Comparison of ENCODE assay signal across 8 mouse cellular contexts in genomic region chr17:47140969-47141842, GRCm38 (mm10).
A peak's percentile ranks its signal among the peaks of the same experiment; 100 is the strongest.
DNase-seq lines count a peak whose midpoint lies in the region; ATAC-seq and TF ChIP-seq lines count a peak whose summit lies in the region.

No protein-coding gene starts in this region.

- TF ChIP-seq EP300 in stomach, postnatal 0 days (optimal IDR thresholded peaks at IDR 0.05), result no peak

- peak; percentile 74 for ATAC-seq in limb, embryonic 14.5 days (ENCODE audit: low FRiP score, low read depth)
- peak; percentile 58 for ATAC-seq in midbrain, postnatal 0 days (ENCODE audit: low FRiP score)
- peak; percentile 47 for ATAC-seq in stomach, postnatal 0 days (ENCODE audit: low FRiP score, low TSS enrichment)

- DNase-seq in spleen, adult 2 months (ENCODE audit: low read depth in 1 of 2, low spot score in 2 of 2), result peak in 1 of 2 experiments; percentile 11
- DNase-seq in spleen, postnatal 14 days (ENCODE audit: low spot score in 2 of 2), result no peak
- DNase-seq in embryo, embryonic 11.5 days (ENCODE audit: low read depth, low spot score), result peak; percentile 71
- DNase-seq in heart, adult 18-20 months, result peak; percentile 69
- DNase-seq in kidney, adult 2 months, result peak; percentile 66
- peak; percentile 82 for DNase-seq in limb, embryonic 14.5 days (ENCODE audit: low spot score)
- peak; percentile 77 for DNase-seq in midbrain, postnatal 0 days (ENCODE audit: low spot score)
- peak; percentile 75 for DNase-seq in stomach, postnatal 0 days (ENCODE audit: low spot score)

- H3K4me3 ChIP-seq in spleen, adult 2 months (ENCODE audit: extremely low read depth, insufficient read depth, insufficient read length), result peak overlapping the region; percentile 70
- peak overlapping the region; percentile 62 for H3K4me3 ChIP-seq in kidney, adult 2 months (ENCODE audit: insufficient read depth, low read depth, low read length)
- peak overlapping the region; percentile 63 for H3K4me3 ChIP-seq in limb, embryonic 14.5 days (replicated peaks; ENCODE audit: low read length)
- H3K4me3 ChIP-seq in midbrain, postnatal 0 days (ENCODE audit: low read depth, low read length), result peak overlapping the region; percentile 70
- H3K4me3 ChIP-seq in stomach, postnatal 0 days (ENCODE audit: low read depth, low read length), result peak overlapping the region; percentile 63

- no peak for TF ChIP-seq CTCF in spleen, adult 2 months (IDR thresholded peaks at IDR 0.05; ENCODE audit: extremely low read depth, insufficient read depth, insufficient read length, insufficient replicate concordance)
- TF ChIP-seq CTCF in kidney, adult 2 months (conservative IDR thresholded peaks at IDR 0.05; ENCODE audit: insufficient read depth, insufficient read length, low read depth, low read length), result no peak
- no peak for TF ChIP-seq CTCF in midbrain, postnatal 0 days (IDR thresholded peaks at IDR 0.05)
- no peak for TF ChIP-seq CTCF in stomach, postnatal 0 days (IDR thresholded peaks at IDR 0.05; ENCODE audit: low read depth)

- WGBS in spleen, adult 2 months, result 4% methylated on average over 35 of the region's 35 CpGs
- 1% methylated on average over 35 of the region's 35 CpGs for WGBS in kidney, adult 2 months
- WGBS in limb, embryonic 14.5 days, result 2% methylated on average over 35 of the region's 35 CpGs
- WGBS in midbrain, postnatal 0 days, result under 1% methylated on average over 33 of the region's 35 CpGs
- under 1% methylated on average over 35 of the region's 35 CpGs for WGBS in stomach, postnatal 0 days

- H3K27ac ChIP-seq in spleen, adult 2 months (ENCODE audit: insufficient read depth, low read length), result no peak overlapping the region
- peak overlapping the region; percentile 61; the same call in 1 of the 2 replicates for H3K27ac ChIP-seq in kidney, adult 2 months (ENCODE audit: insufficient read depth, low read depth, low read length)
- H3K27ac ChIP-seq in limb, embryonic 14.5 days (replicated peaks; ENCODE audit: low read depth, low read length), result peak overlapping the region; percentile 95
- peak overlapping the region; percentile 98 for H3K27ac ChIP-seq in midbrain, postnatal 0 days (ENCODE audit: low read depth, low read length)
- H3K27ac ChIP-seq in stomach, postnatal 0 days (replicated peaks), result peak overlapping the region; percentile 88

- peak overlapping the region; percentile 86 for H3K4me2 ChIP-seq in limb, embryonic 14.5 days (replicated peaks; ENCODE audit: low read depth, low read length, severe bottlenecking)
- H3K4me2 ChIP-seq in midbrain, postnatal 0 days (ENCODE audit: low read depth, low read length, poor library complexity, severe bottlenecking), result peak overlapping the region; percentile 67
- peak overlapping the region; percentile 73 for H3K4me2 ChIP-seq in stomach, postnatal 0 days (replicated peaks; ENCODE audit: low read depth)

- no peak for TF ChIP-seq POLR2A in spleen, adult 2 months (IDR thresholded peaks at IDR 0.05; ENCODE audit: low read depth, low read length)
- TF ChIP-seq POLR2A in kidney, adult 2 months (IDR thresholded peaks at IDR 0.05; ENCODE audit: low read depth, low read length), result peak; percentile 18
- peak; percentile 39; the same call in 1 of the 2 replicates for TF ChIP-seq POLR2A in limb, embryonic 14.5 days (IDR thresholded peaks at IDR 0.05; ENCODE audit: borderline replicate concordance, extremely low read depth, insufficient read depth, insufficient read length)

- H3K27me3 ChIP-seq in spleen, adult 2 months (ENCODE audit: control insufficient read depth, insufficient read depth, low read length), result peaks cover 12% of the 10 kb centered on the region
- no peaks in the 10 kb centered on the region; the same call in 1 of the 2 replicates for H3K27me3 ChIP-seq in kidney, adult 2 months (replicated peaks; ENCODE audit: control insufficient read depth, insufficient read depth, low read length)
- H3K27me3 ChIP-seq in limb, embryonic 14.5 days (ENCODE audit: control insufficient read depth, insufficient read depth, low read length), result no peaks in the 10 kb centered on the region
- no peaks in the 10 kb centered on the region for H3K27me3 ChIP-seq in midbrain, postnatal 0 days (ENCODE audit: insufficient read depth, low read length)
- H3K27me3 ChIP-seq in stomach, postnatal 0 days (ENCODE audit: control insufficient read depth, insufficient read depth, low read length), result no peaks in the 10 kb centered on the region

- H3K36me3 ChIP-seq in spleen, adult 2 months (ENCODE audit: control insufficient read depth, insufficient read depth, low read length), result no peaks in the 10 kb centered on the region
- no peaks in the 10 kb centered on the region for H3K36me3 ChIP-seq in kidney, adult 2 months (ENCODE audit: control insufficient read depth, insufficient read depth, low read length)
- peaks cover 4% of the 10 kb centered on the region; the same call in 1 of the 2 replicates for H3K36me3 ChIP-seq in limb, embryonic 14.5 days (ENCODE audit: control insufficient read depth, insufficient read depth, low read length)
- H3K36me3 ChIP-seq in midbrain, postnatal 0 days (ENCODE audit: insufficient read depth, low read length), result no peaks in the 10 kb centered on the region
- H3K36me3 ChIP-seq in stomach, postnatal 0 days (ENCODE audit: control insufficient read depth, insufficient read depth, low read length), result no peaks in the 10 kb centered on the region

- H3K4me1 ChIP-seq in spleen, adult 2 months (ENCODE audit: control insufficient read depth, insufficient read depth, insufficient read length), result no peaks in the 10 kb centered on the region
- 0 out of 2 replicates have a peak, but pooled peaks cover 3% of the 10 kb centered on the region for H3K4me1 ChIP-seq in kidney, adult 2 months (ENCODE audit: control insufficient read depth, insufficient read depth, low read length)
- peaks cover 27% of the 10 kb centered on the region for H3K4me1 ChIP-seq in limb, embryonic 14.5 days (ENCODE audit: control insufficient read depth, insufficient read depth, low read length)
- H3K4me1 ChIP-seq in midbrain, postnatal 0 days (ENCODE audit: insufficient read depth, low read length), result peaks cover 4% of the 10 kb centered on the region; the same call in 1 of the 2 replicates
- peaks cover 5% of the 10 kb centered on the region; the same call in 1 of the 2 replicates for H3K4me1 ChIP-seq in stomach, postnatal 0 days (replicated peaks; ENCODE audit: control insufficient read depth, insufficient read depth)

- H3K9me3 ChIP-seq in limb, embryonic 14.5 days (ENCODE audit: control insufficient read depth, low read length), result no peaks in the 10 kb centered on the region
- H3K9me3 ChIP-seq in midbrain, postnatal 0 days (ENCODE audit: low read length), result no peaks in the 10 kb centered on the region
- no peaks in the 10 kb centered on the region for H3K9me3 ChIP-seq in stomach, postnatal 0 days (ENCODE audit: control insufficient read depth, low read length)

- peak overlapping the region; percentile 77 for H3K9ac ChIP-seq in limb, embryonic 14.5 days (ENCODE audit: low read depth, low read length, severe bottlenecking)
- peak overlapping the region; percentile 97 for H3K9ac ChIP-seq in midbrain, postnatal 0 days (replicated peaks; ENCODE audit: low read length, poor library complexity, severe bottlenecking)
- peak overlapping the region; percentile 69 for H3K9ac ChIP-seq in stomach, postnatal 0 days (ENCODE audit: low read length)

Comparison
In these comparisons a context has a peak if more than half of its experiments do, and no peak if none do; other contexts are left out.
1. DNase-seq: peak in embryo, embryonic 11.5 days (single experiment), heart, adult 18-20 months (2 of 2), kidney, adult 2 months (single experiment), limb, embryonic 14.5 days (single experiment), midbrain, postnatal 0 days (single experiment) and stomach, postnatal 0 days (single experiment); none in spleen, postnatal 14 days (0 of 2).
2. Peak in every context shown above with its lines, with median percentiles within 50 percentile points of each other: H3K4me3 ChIP-seq, ATAC-seq, H3K4me2 ChIP-seq and H3K9ac ChIP-seq.